Mouse (Mus musculus): ENCODE measurements around the gene F5. TPM values are rescaled to one million over a fixed set of nuclear protein-coding genes. Genes with fewer than 3 reads are reported as not detected.

Gene F5
- total RNA-seq, 2 experiments from 2014 or later = 1.7 to 2.6 TPM

Other genes with a start within 250 kb of the F5 start
- 1 to 10 TPM; 5.7 to 6.2 TPM for gene Scyl3, start 222.7 kb upstream of the F5 start, total RNA-seq (2021)
- under 1 TPM; 0.54 to 0.61 TPM for gene BC055324, start 157.0 kb upstream of the F5 start, total RNA-seq (2021)
- gene Mettl18, start 156.9 kb upstream of the F5 start, total RNA-seq (2021) = 1 to 10 TPM; 4.1 to 4.5 TPM
- under 1 TPM; 0.49 to 0.61 TPM for gene Sele, start 103.6 kb upstream of the F5 start, total RNA-seq (2021)
- 1 to 10 TPM in 1 of 2 experiments, under 1 TPM in 1; 1.00 to 1.2 TPM for gene Sell, start 89.9 kb upstream of the F5 start, total RNA-seq (2021)
- gene Selp, start 36.6 kb upstream of the F5 start, total RNA-seq (2021) = 1 to 10 TPM; 1.4 to 2.4 TPM
- gene Slc19a2, start 97.2 kb downstream of the F5 start, total RNA-seq (2021) = 1 to 10 TPM; 7.1 to 8.7 TPM
- 10 to 100 TPM in 1 of 2 experiments, 1 to 10 TPM in 1; 9.2 to 10.4 TPM for gene Ccdc181, start 123.7 kb downstream of the F5 start, total RNA-seq (2021)
- gene Nme7, start 152.3 kb downstream of the F5 start, total RNA-seq (2021) = 1 to 10 TPM; 5.2 to 5.3 TPM
- gene Blzf1, start 155.7 kb downstream of the F5 start, total RNA-seq (2021) = 10 to 100 TPM; 24.5 to 24.6 TPM